Mouse (Mus musculus): ENCODE measurements around the gene Gm8439. TPM values are rescaled to one million over a fixed set of nuclear protein-coding genes. Genes with fewer than 3 reads are reported as not detected.

Gm8439 gene
- polyA plus RNA-seq, 1 experiment from 2014 or later: not detected

DNA sequence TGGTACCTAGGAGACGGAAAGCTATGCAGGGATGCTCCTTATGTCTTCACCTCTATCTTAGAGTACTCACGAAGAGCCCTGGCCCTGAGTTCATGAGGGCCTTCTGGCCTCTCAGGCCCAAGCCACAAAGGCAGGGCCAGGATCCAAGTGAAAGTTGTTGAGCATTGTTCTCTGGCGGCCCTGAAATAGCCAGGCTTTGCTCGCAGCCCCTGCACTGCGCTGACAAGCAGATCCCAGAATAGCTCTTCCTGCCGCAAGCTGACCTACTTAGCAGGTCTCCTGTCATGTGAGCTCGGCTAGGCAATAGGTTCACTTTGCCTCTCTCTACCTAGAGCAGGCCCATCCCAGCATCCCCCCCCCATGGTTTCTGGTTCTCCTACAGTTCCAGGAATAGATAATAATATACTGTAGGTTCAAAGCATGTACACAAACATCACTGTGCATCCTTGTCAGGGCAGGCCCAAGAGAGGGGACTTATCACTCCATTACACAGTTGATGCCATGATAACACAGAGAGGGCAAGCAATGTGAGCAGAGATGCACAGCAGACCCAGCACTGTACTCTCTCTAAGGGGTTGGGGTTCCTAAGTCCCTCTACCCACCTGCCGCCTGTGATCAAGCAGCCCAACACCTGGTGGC lies 25.3 kb downstream of the Gm8439 start:
- Histone ChIP-seq H3K27me3 (no peaks in the 10 kb centered on the region), H3K9me3 (no peaks in the 10 kb centered on the region), H3K27ac (no peak overlapping the region; the same call in 1 of the 2 replicates), H3K4me1 (peaks cover 17% of the 10 kb centered on the region), H3K9ac (no peak overlapping the region), H3K36me3 (no peaks in the 10 kb centered on the region), H3K4me2 (no peak overlapping the region), H3K4me3 (no peak overlapping the region)
- ATAC-seq (ENCODE audit: borderline replicate concordance, extremely low read depth, low FRiP score, low TSS enrichment): no peak
- WGBS: 64% methylated on average over 8 of the region's 8 CpGs

DNA sequence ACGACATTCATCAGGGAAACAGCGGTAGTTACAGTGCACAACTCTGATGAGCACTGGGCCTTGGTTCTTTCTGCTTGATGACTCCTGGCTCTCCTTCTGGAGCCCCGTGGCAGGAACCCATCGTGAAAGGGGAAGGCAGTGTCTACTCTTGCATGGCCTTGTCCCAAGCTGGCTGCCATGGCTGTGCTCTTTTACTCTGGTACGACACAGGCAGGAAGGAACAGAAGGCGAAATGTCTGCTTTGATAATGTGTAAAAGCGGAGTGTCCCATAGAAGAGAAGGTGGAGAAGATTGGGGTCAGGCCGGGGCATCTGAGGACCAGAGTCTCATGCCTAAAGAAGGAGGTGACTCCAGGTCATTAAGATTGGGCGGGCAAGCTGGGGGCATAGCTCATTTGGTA lies 26.1 kb downstream of the Gm8439 start:
- Histone ChIP-seq H3K36me3 (no peaks in the 10 kb centered on the region), H3K27ac (no peak overlapping the region), H3K27me3 (no peaks in the 10 kb centered on the region), H3K9ac (no peak overlapping the region), H3K9me3 (no peaks in the 10 kb centered on the region), H3K4me1 (peaks cover 17% of the 10 kb centered on the region), H3K4me2 (no peak overlapping the region), H3K4me3 (no peak overlapping the region)
- WGBS: 75% methylated on average over 9 of the region's 9 CpGs
- no peak for ATAC-seq (ENCODE audit: borderline replicate concordance, extremely low read depth, low FRiP score, low TSS enrichment)

DNA sequence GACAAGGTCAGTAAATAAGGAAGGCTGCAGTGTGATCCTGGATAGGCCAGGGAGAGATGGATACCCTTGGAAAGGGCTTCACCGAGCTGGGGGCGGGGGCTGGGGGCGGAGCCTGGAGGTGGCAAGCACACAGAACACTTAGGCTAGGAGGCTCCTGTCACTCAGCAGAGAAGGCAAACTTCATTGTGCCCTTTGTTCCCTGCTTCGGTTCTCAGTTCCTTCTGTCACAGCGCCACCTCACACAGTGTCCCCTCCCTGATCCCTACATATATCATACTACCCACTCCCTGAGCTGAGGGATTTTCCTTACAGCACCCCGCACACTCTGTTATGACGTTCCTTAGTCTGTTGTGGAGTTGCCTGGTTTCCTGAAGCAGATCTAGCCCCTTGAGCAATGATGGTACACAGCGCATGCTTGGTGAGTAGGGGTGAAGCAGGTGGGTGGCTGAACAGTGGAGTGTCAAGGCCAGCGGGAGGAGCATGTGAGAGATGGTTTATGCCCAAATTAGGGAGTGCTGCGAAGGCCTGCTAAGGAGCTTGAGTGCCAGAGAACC lies 27.1 kb downstream of the Gm8439 start:
- Histone ChIP-seq H3K4me1 (peaks cover 17% of the 10 kb centered on the region), H3K27me3 (no peaks in the 10 kb centered on the region), H3K4me3 (no peak overlapping the region), H3K36me3 (no peaks in the 10 kb centered on the region), H3K9me3 (no peaks in the 10 kb centered on the region), H3K9ac (no peak overlapping the region), H3K4me2 (no peak overlapping the region), H3K27ac (peak overlapping the region; percentile 68)
- WGBS: 24% methylated on average over 10 of the region's 10 CpGs
- ATAC-seq (ENCODE audit: borderline replicate concordance, extremely low read depth, low FRiP score, low TSS enrichment): no peak

DNA sequence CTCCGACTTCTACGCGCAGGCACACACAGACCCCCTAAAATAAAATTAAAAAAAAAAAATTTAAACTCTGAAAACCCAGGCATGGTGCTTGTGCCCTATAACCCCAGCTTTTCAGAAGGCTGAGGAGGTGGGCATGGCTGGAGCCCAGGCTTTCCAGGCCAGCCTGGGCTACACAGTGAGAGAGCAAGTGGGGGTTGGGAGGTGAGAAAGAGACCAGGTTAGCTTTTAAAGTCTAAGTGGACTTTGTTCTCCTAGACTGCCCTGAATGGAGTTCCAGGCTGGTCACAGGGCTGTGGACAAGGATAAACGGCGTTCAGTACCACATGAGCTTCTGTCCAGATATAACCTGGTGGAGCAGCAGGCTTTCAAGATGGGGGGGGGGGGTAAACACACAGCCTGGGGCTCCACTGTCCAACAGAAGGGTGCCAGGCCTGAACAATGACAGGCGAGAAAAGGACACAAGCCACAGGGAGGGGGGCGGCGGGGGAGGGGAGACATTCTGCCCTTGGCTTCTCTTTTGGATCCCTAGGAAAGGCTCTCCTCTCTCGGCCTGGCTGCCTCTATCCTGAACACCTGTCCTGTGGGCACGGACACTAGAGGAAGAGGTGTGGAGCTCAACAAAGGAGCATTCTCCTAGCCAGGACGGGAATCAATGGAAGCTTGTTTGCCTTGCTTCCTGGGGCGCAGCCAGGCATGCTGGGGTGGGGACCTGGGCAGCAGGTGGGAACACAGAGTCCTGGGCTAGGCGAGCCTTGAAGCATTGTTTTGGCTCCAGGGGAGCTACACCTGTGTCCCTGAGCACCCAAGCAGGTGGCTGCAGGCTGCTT lies 27.9 kb downstream of the Gm8439 start:
- Histone ChIP-seq H3K9me3 (no peaks in the 10 kb centered on the region), H3K4me3 (no peak overlapping the region), H3K36me3 (no peaks in the 10 kb centered on the region), H3K4me1 (peaks cover 17% of the 10 kb centered on the region), H3K27me3 (no peaks in the 10 kb centered on the region), H3K4me2 (no peak overlapping the region), H3K9ac (no peak overlapping the region), H3K27ac (peak overlapping the region; percentile 68)
- 60% methylated on average over 13 of the region's 13 CpGs for WGBS
- peak; percentile 61 for ATAC-seq (ENCODE audit: borderline replicate concordance, extremely low read depth, low FRiP score, low TSS enrichment)

DNA sequence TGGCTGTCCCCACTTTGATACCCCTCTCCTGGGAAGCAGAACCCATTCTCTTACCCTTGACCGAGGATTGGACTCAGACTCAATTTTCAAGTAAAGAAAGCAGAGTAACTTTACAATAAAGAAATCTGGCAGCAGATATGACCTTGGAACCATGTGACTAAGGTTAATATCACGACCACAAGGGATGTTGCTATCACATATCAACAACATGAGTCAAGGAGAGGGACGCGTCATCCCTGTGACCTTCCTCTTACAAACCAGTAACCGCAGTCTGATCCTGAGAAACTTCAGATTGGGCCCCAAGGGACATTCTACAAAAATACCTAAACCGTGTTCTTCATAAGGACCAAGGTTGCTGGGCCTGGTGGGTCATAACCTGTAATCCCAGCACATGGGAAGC lies 39.2 kb downstream of the Gm8439 start:
- H3K4me2 ChIP-seq: no peak overlapping the region
- H3K4me1 ChIP-seq: no peaks in the 10 kb centered on the region
- WGBS: 74% methylated on average over 6 of the region's 6 CpGs
- H3K4me3 ChIP-seq: no peak overlapping the region
- H3K9me3 ChIP-seq: no peaks in the 10 kb centered on the region
- H3K36me3 ChIP-seq: no peaks in the 10 kb centered on the region
- H3K27me3 ChIP-seq: no peaks in the 10 kb centered on the region
- no peak overlapping the region for H3K9ac ChIP-seq
- no peak overlapping the region for H3K27ac ChIP-seq
- no peak for ATAC-seq (ENCODE audit: borderline replicate concordance, extremely low read depth, low FRiP score, low TSS enrichment)

DNA sequence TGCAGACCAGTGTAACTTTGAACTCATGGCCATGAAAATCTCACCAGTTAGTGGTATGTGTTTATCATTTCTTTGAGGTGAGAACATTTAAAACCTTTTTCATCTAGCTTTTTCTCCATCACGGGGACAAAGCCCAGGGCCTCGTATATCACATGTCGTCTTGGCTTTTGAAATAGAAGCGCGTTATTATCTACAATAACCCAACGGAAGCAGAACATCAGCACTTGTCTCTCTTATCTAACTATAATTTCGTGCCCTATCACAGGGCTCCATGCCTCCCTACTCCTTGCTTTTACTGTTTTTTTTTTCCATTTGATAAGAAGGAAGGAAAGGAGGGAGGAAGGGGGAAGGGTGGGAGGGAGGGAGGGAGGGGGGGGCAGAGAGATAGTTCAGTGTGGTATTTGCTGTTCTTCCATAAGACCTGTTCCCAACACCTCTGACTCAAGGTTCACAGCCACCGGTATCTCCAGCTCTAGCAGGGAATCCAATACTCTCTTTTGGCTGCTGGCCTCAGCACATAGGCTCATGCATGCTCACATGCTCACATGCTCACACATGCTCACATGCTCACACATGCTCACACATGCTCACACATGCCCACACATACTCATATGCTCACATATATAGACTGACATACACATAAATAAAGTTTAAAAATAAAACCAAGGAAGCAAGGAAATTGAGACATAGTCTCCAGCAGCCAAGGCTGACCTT lies 41.8 kb downstream of the Gm8439 start:
- ATAC-seq (ENCODE audit: borderline replicate concordance, extremely low read depth, low FRiP score, low TSS enrichment): no peak
- H3K9ac ChIP-seq: no peak overlapping the region
- H3K27ac ChIP-seq: no peak overlapping the region
- no peaks in the 10 kb centered on the region for H3K4me1 ChIP-seq
- H3K36me3 ChIP-seq: no peaks in the 10 kb centered on the region
- H3K27me3 ChIP-seq: no peaks in the 10 kb centered on the region
- WGBS: 52% methylated on average over 8 of the region's 8 CpGs
- H3K9me3 ChIP-seq: no peaks in the 10 kb centered on the region
- no peak overlapping the region for H3K4me2 ChIP-seq
- H3K4me3 ChIP-seq: no peak overlapping the region

DNA sequence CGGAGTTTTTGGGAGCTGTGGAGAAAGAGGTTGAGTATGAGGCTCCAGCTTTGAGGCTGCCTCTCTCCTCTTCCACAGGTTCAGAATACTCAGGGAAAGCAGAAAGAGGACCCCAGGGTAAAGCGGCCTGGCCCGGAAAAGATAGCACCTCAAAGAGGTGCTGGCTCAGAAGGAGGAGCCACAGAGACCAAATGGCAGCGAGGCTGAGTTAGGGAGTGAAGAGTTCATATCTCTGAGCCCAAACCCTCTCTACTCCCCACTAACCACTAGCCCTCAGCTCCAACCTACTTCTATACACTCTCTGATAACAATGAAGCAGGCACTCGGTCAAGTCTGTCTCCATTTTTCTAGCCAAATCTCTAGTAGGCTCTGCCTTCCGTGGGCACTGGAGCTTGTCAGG lies 43.3 kb downstream of the Gm8439 start:
- Histone ChIP-seq H3K4me2 (no peak overlapping the region), H3K27ac (no peak overlapping the region), H3K27me3 (no peaks in the 10 kb centered on the region), H3K36me3 (no peaks in the 10 kb centered on the region), H3K4me3 (no peak overlapping the region), H3K9ac (no peak overlapping the region), H3K9me3 (no peaks in the 10 kb centered on the region), H3K4me1 (no peaks in the 10 kb centered on the region)
- 56% methylated on average over 6 of the region's 6 CpGs for WGBS
- no peak for ATAC-seq (ENCODE audit: borderline replicate concordance, extremely low read depth, low FRiP score, low TSS enrichment)

DNA sequence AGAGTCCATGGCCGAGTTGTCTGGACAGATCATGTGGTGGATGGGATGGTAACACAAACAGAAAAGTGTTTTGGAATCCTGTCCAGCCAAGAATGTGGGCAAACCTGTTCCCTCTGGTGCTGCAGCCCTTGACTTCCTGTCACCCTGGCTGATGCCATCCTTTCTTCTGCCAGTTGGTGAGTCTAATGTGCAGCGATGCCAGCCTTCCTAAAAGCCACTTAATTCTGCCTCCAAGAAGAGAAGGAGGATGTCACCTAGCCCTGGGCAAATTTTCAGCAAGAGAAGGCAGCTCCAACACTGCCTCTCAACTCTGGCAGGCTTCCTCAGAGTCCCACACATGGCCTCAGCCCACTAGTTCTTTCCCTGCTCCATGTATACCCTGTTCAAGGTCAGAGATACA lies 46.8 kb downstream of the Gm8439 start:
- no peaks in the 10 kb centered on the region for H3K4me1 ChIP-seq
- H3K4me3 ChIP-seq: no peak overlapping the region
- no peaks in the 10 kb centered on the region for H3K27me3 ChIP-seq
- H3K36me3 ChIP-seq: no peaks in the 10 kb centered on the region
- H3K4me2 ChIP-seq: no peak overlapping the region
- no peak overlapping the region for H3K9ac ChIP-seq
- H3K27ac ChIP-seq: no peak overlapping the region
- WGBS: 59% methylated on average over 2 of the region's 2 CpGs
- no peak for ATAC-seq (ENCODE audit: borderline replicate concordance, extremely low read depth, low FRiP score, low TSS enrichment)
- H3K9me3 ChIP-seq: no peaks in the 10 kb centered on the region

DNA sequence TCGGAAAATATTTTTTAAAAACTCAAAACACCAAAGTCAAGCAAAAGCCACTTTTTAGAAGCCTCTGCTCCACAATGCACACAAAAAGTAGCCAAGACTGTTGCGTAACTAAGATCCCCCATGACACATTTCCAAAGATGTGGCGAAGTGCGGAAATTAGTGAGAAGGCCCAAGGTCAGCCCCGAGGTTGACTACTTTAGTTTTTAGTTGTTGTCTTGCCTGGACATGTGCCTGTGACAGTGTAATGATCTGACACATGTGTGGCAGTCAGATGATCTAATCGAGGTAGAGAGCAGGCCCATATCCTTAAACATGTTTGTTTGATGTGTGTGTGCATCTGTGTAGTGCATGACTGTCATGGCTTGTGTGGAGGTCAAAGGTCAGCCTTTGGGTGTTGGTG lies 53.4 kb downstream of the Gm8439 start:
- no peak overlapping the region for H3K9ac ChIP-seq
- H3K9me3 ChIP-seq: no peaks in the 10 kb centered on the region
- no peak for ATAC-seq (ENCODE audit: borderline replicate concordance, extremely low read depth, low FRiP score, low TSS enrichment)
- no peaks in the 10 kb centered on the region for H3K4me1 ChIP-seq
- H3K4me2 ChIP-seq: no peak overlapping the region
- no peaks in the 10 kb centered on the region for H3K36me3 ChIP-seq
- no peak overlapping the region for H3K27ac ChIP-seq
- WGBS: 82% methylated on average over 6 of the region's 6 CpGs
- no peak overlapping the region for H3K4me3 ChIP-seq
- no peaks in the 10 kb centered on the region for H3K27me3 ChIP-seq

DNA sequence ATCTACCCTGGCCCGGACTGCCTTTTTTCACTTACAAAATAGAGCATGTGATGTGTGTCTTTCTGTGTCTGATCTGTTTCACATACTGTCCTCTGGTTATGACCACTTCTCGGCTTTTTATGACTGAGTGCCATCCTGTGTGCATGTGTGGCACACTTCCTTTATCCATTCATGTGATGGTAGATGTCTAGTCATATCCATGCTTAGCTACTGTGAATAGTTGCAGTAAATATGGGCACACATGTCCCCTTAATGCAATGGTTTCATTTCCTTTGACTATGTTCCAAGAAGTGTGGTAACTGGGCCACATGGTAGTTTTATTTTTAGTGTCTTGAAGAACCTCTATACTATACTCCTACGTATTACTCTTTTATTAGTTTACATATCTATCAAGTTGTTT lies 55.4 kb downstream of the Gm8439 start:
- no peaks in the 10 kb centered on the region for H3K9me3 ChIP-seq
- H3K9ac ChIP-seq: no peak overlapping the region
- no peak for ATAC-seq (ENCODE audit: borderline replicate concordance, extremely low read depth, low FRiP score, low TSS enrichment)
- no peak overlapping the region for H3K4me2 ChIP-seq
- 69% methylated on average over 3 of the region's 3 CpGs for WGBS
- H3K27me3 ChIP-seq: peaks cover 17% of the 10 kb centered on the region
- H3K4me3 ChIP-seq: no peak overlapping the region
- H3K4me1 ChIP-seq: no peaks in the 10 kb centered on the region
- no peak overlapping the region for H3K27ac ChIP-seq
- no peaks in the 10 kb centered on the region for H3K36me3 ChIP-seq

DNA sequence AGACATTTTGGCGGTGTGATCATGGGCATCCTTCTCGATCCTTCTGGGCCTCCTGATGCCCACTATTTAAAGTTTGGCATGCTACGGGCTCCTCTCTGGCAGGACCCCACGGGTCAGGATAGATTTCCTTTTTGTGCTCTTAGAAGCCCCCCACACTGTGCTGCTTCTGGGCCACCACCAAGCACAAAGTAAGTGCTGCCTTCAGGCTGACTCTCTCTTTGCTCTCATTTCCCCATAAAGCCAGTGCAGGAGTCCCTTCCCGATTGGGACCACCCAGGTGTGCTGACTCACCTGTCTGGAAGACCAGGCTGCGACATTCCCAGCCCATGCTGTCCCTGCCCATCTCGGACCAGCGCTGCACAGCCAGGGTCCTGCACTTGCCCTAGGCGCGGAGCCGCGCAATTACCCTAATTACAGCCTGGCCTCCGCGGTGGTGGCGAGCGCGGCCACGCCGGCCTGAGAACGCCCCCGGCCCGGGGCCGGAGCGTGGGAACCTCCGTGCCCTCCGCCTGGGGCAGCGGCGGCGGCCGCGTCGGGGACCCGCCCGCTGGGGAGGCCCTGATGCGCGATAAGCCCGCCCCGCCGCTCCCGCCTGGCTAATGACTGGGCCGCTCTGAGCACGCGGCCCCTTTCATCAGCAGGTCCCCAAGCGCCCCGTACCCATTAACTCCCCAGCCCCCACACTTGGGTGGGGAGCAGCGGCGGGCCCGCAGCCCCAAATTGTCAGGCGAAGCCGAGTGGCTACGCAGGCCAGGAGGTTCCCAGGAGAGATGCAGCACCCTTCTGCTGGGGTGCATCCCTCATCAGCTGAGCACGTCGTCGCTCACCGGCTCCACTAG lies 61.0 kb downstream of the Gm8439 start:
- Histone ChIP-seq H3K27ac (no peak overlapping the region), H3K9ac (no peak overlapping the region), H3K9me3 (no peaks in the 10 kb centered on the region), H3K27me3 (peaks cover 61% of the 10 kb centered on the region), H3K4me1 (peaks cover 9% of the 10 kb centered on the region; the same call in 1 of the 2 replicates), H3K4me2 (peak overlapping the region; percentile 62), H3K4me3 (peak overlapping the region; percentile 36), H3K36me3 (no peaks in the 10 kb centered on the region)
- peak; percentile 57; the same call in 1 of the 2 replicates for ATAC-seq (ENCODE audit: borderline replicate concordance, extremely low read depth, low FRiP score, low TSS enrichment)
- 4% methylated on average over 55 of the region's 55 CpGs for WGBS

All from lung, embryonic 15.5 days (tissue).